Mouse (Mus musculus) lung, embryonic 15.5 days (tissue): ENCODE measurements around the gene Clic6. TPM values are rescaled to one million over a fixed set of nuclear protein-coding genes. Genes with fewer than 3 reads are reported as not detected.

Experiments
- ATAC-seq: fragments of 200-750 bp; cut with Nextera tagmentation; 2 replicates; pipeline ENCODE4 v1.8.0; 2017; ENCODE audit warnings: moderate number of reproducible peaks, borderline replicate concordance; ENCODE audit not compliant: low FRiP score, low TSS enrichment; ENCODE audit errors: extremely low read depth
- H3K27ac ChIP-seq: fragments of 300-500 bp; sonication (generic); 2 replicates; pipeline ENCODE4 v1.5.1; 2015; ENCODE audit warnings: moderate library complexity, mild to moderate bottlenecking, inconsistent platforms
- H3K27me3 ChIP-seq: fragments of 300-500 bp; sonication (generic); 2 replicates; pipeline ENCODE4 v1.6.1; 2015; ENCODE audit warnings: inconsistent platforms
- H3K36me3 ChIP-seq: fragments of 300-500 bp; sonication (generic); 2 replicates; pipeline ENCODE4 v1.6.1; 2015; ENCODE audit warnings: inconsistent platforms
- H3K4me1 ChIP-seq: fragments of 300-500 bp; sonication (generic); 2 replicates; pipeline ENCODE4 v1.6.1; 2015; ENCODE audit warnings: inconsistent platforms
- H3K4me2 ChIP-seq: fragments of 300-500 bp; sonication (generic); 2 replicates; pipeline ENCODE4 v1.6.1; 2015; ENCODE audit warnings: inconsistent platforms, mild to moderate bottlenecking, moderate library complexity
- H3K4me3 ChIP-seq: fragments of 300-500 bp; sonication (generic); 2 replicates; pipeline ENCODE4 v1.5.1; 2015; ENCODE audit warnings: mild to moderate bottlenecking, inconsistent platforms
- H3K9ac ChIP-seq: fragments of 300-500 bp; sonication (generic); 2 replicates; pipeline ENCODE4 v1.6.1; 2015; ENCODE audit warnings: inconsistent platforms
- H3K9me3 ChIP-seq: fragments of 300-500 bp; sonication (generic); 2 replicates; pipeline ENCODE4 v1.6.1; 2016; ENCODE audit warnings: inconsistent platforms
- WGBS: fragments of 180-500 bp; shearing (Covaris S2); methylation state at CpG from one replicate; pipeline ENCODE4 v1.1.7; 2015; 5-methylcytosine and 5-hydroxymethylcytosine counted together
- polyA plus RNA-seq: library from polyadenylated mRNA; unstranded; fragments of >200 nt; fragmentation: Nextera tagmentation; extraction: Ambion mirVana; gene quantifications from 2 replicates; pipeline ENCODE4 v1.2.1, GENCODE M21; 2015

Gene Clic6
- 22.1 and 22.2 TPM in 2 replicates for polyA plus RNA-seq

DNA sequence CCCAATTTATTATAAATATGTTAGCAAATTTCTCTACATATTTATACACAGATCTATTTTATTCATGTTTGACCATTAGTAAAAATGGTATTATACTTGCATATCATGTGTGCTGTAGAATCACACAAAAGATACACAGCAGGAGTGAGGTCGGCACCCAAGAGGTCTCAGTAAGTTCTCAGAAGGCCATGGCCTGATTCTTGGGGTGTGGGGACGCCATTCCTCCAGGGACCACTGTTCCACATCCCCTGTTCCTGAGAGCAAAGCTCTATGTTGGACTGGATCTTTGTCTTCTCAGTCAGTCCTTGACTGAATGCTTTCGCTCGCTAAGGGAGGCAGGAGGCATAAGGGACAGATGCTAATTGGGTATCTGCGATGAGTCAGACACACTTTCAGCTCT lies at the start of gene Clic6:
Clic6 (plus strand) TSS at position 301 of the 400 bp plus-strand sequence.
- H3K9me3 ChIP-seq, result no peaks in the 10 kb centered on the region
- no peaks in the 10 kb centered on the region for H3K36me3 ChIP-seq
- no peak within 1 kb of the TSS for H3K27ac ChIP-seq
- no peak within 1 kb of the TSS for H3K4me2 ChIP-seq
- no peak for ATAC-seq
- 87% methylated on average over 5 of the region's 5 CpGs for WGBS
- H3K4me3 ChIP-seq, result no peak within 1 kb of the TSS
- no peaks in the 10 kb centered on the region; the same call in 1 of the 2 replicates for H3K4me1 ChIP-seq
- peaks cover under 1% of the 10 kb centered on the region; the same call in 1 of the 2 replicates for H3K27me3 ChIP-seq
- no peak within 1 kb of the TSS for H3K9ac ChIP-seq

- no peaks in the 10 kb centered on the region for H3K27me3 ChIP-seq
- no peak for ATAC-seq
- H3K27ac ChIP-seq, result no peak overlapping the region
- WGBS, result 70% methylated on average over 2 of the region's 2 CpGs
- no peak overlapping the region for H3K4me2 ChIP-seq
- no peak overlapping the region for H3K4me3 ChIP-seq
- H3K9me3 ChIP-seq, result no peaks in the 10 kb centered on the region
- H3K36me3 ChIP-seq, result no peaks in the 10 kb centered on the region
- peaks cover 25% of the 10 kb centered on the region for H3K4me1 ChIP-seq
- no peak overlapping the region for H3K9ac ChIP-seq
Observed at GRCm38 (mm10) chr16:92439775-92440174, 45.8 kb upstream of the Clic6 start.

DNA sequence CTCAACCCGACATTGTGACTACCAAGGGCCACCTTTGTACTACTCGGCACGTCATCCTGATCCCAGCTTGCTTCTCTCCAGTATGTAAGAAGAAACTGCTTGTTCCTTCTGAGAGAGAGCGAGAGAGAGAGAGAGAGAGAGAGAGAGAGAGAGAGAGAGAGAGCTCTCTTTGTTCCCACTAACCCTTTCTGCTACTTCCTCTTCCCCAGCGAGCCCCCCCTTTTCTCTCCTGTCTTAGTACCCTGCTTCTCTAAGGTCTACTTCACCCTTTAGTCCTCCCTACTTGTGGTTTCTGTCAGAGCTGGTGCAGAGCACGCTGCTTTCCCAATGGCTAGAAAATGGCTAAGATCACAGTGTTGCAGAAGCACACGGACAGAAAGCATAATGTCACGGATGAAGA lies 45.3 kb upstream of the Clic6 start:
- no peaks in the 10 kb centered on the region for H3K9me3 ChIP-seq
- WGBS, result 71% methylated on average over 8 of the region's 8 CpGs
- no peak overlapping the region for H3K27ac ChIP-seq
- no peaks in the 10 kb centered on the region for H3K27me3 ChIP-seq
- ATAC-seq, result no peak
- H3K4me2 ChIP-seq, result no peak overlapping the region
- H3K9ac ChIP-seq, result no peak overlapping the region
- peaks cover 25% of the 10 kb centered on the region for H3K4me1 ChIP-seq
- no peak overlapping the region for H3K4me3 ChIP-seq
- no peaks in the 10 kb centered on the region for H3K36me3 ChIP-seq

GRCm38 (mm10) chr16:92441203-92441602 lies 44.3 kb upstream of the Clic6 start:
- Histone ChIP-seq H3K36me3 (no peaks in the 10 kb centered on the region), H3K27me3 (no peaks in the 10 kb centered on the region), H3K4me2 (no peak overlapping the region), H3K27ac (no peak overlapping the region), H3K9ac (no peak overlapping the region), H3K9me3 (no peaks in the 10 kb centered on the region), H3K4me3 (no peak overlapping the region), H3K4me1 (peaks cover 25% of the 10 kb centered on the region)
- WGBS, result 81% methylated on average over 3 of the region's 3 CpGs
- ATAC-seq, result no peak

- no peaks in the 10 kb centered on the region for H3K27me3 ChIP-seq
- peaks cover 25% of the 10 kb centered on the region for H3K4me1 ChIP-seq
- no peak overlapping the region for H3K9ac ChIP-seq
- ATAC-seq, result no peak
- no peak overlapping the region for H3K4me3 ChIP-seq
- 84% methylated on average over 11 of the region's 11 CpGs for WGBS
- H3K36me3 ChIP-seq, result no peaks in the 10 kb centered on the region
- H3K9me3 ChIP-seq, result no peaks in the 10 kb centered on the region
- H3K27ac ChIP-seq, result no peak overlapping the region
- H3K4me2 ChIP-seq, result no peak overlapping the region
Observed at GRCm38 (mm10) chr16:92442150-92442549, 43.4 kb upstream of the Clic6 start.

DNA sequence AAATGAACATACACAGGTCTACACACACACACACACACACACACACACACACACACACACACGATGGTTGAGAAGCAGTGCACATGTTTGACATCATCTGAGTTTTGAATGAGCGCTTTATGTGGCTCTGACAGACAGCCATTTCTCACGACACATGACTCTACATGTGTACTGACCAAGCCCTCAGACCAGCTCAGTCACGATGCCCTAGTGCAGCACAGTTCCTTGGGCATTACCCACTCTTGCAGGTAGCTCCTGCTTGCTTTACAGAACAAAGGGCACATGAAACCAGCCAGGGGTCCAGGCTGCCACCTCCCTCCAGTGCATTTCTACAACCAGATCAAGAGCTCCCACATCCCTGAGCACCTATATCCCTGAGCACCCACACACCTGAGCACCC lies 42.6 kb upstream of the Clic6 start:
- Histone ChIP-seq H3K4me2 (no peak overlapping the region), H3K27me3 (no peaks in the 10 kb centered on the region), H3K4me3 (no peak overlapping the region), H3K9me3 (no peaks in the 10 kb centered on the region), H3K4me1 (peaks cover 25% of the 10 kb centered on the region), H3K9ac (no peak overlapping the region), H3K27ac (peak overlapping the region; percentile 70; the same call in 1 of the 2 replicates), H3K36me3 (no peaks in the 10 kb centered on the region)
- WGBS, result 79% methylated on average over 4 of the region's 4 CpGs
- no peak for ATAC-seq

GRCm38 (mm10) chr16:92443644-92444113 lies 41.9 kb upstream of the Clic6 start:
- Histone ChIP-seq H3K4me1 (peaks cover 25% of the 10 kb centered on the region), H3K4me2 (no peak overlapping the region), H3K9me3 (no peaks in the 10 kb centered on the region), H3K4me3 (no peak overlapping the region), H3K27me3 (no peaks in the 10 kb centered on the region), H3K9ac (no peak overlapping the region), H3K27ac (peak overlapping the region; percentile 70), H3K36me3 (no peaks in the 10 kb centered on the region)
- ATAC-seq, result peak; percentile 50
- WGBS, result 16% methylated on average over 13 of the region's 13 CpGs

- WGBS, result 58% methylated on average over 10 of the region's 10 CpGs
- H3K36me3 ChIP-seq, result no peaks in the 10 kb centered on the region
- no peak overlapping the region for H3K4me3 ChIP-seq
- H3K9ac ChIP-seq, result no peak overlapping the region
- no peak for ATAC-seq
- H3K4me1 ChIP-seq, result peaks cover 28% of the 10 kb centered on the region
- H3K27ac ChIP-seq, result no peak overlapping the region
- H3K9me3 ChIP-seq, result no peaks in the 10 kb centered on the region
- no peak overlapping the region for H3K4me2 ChIP-seq
- H3K27me3 ChIP-seq, result no peaks in the 10 kb centered on the region
Observed at GRCm38 (mm10) chr16:92445377-92445776, 40.2 kb upstream of the Clic6 start.

GRCm38 (mm10) chr16:92449080-92449479 lies 36.5 kb upstream of the Clic6 start:
- WGBS, result 90% methylated on average over 14 of the region's 14 CpGs
- H3K27me3 ChIP-seq, result no peaks in the 10 kb centered on the region
- peaks cover 29% of the 10 kb centered on the region for H3K4me1 ChIP-seq
- no peaks in the 10 kb centered on the region for H3K9me3 ChIP-seq
- ATAC-seq, result no peak
- no peak overlapping the region for H3K4me2 ChIP-seq
- H3K27ac ChIP-seq, result no peak overlapping the region
- no peak overlapping the region for H3K4me3 ChIP-seq
- no peaks in the 10 kb centered on the region for H3K36me3 ChIP-seq
- H3K9ac ChIP-seq, result no peak overlapping the region

GRCm38 (mm10) chr16:92450331-92450730 lies 35.2 kb upstream of the Clic6 start:
- WGBS, result 84% methylated on average over 8 of the region's 8 CpGs
- H3K9me3 ChIP-seq, result no peaks in the 10 kb centered on the region
- no peak overlapping the region for H3K9ac ChIP-seq
- peaks cover 31% of the 10 kb centered on the region for H3K4me1 ChIP-seq
- no peak overlapping the region for H3K4me2 ChIP-seq
- H3K4me3 ChIP-seq, result no peak overlapping the region
- ATAC-seq, result no peak
- H3K27me3 ChIP-seq, result no peaks in the 10 kb centered on the region
- no peak overlapping the region for H3K27ac ChIP-seq
- no peaks in the 10 kb centered on the region for H3K36me3 ChIP-seq

DNA sequence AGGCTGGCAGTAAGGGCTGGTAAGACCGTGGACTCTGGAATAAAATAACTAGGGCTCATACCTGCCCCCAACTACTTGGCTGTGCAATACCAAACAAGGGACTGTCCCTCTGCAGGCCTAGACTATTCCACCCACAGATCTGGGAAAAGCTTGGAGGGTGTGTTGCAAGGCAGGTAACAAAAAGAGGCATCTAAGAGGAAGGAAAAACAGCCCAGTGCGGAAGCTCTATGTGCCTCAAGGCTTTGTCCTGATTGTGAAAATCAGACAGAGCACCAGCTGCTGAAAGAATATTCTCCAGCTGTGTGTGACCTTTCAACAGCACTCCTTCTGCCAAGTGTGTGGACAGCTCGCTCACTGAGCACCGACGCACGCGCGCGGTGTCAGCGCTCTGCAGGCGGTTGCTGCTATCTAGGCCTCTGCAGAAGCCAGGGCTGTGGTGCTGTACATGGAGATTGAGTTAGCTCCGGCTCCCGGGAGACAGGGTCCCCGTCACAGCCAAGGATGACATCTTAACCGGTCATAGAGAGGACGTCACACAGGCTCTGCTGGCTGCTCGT lies 33.9 kb upstream of the Clic6 start:
- H3K4me1 ChIP-seq, result peaks cover 31% of the 10 kb centered on the region

GRCm38 (mm10) chr16:92452609-92453008 lies 32.9 kb upstream of the Clic6 start:
- WGBS, result 54% methylated on average over 8 of the region's 8 CpGs
- Histone ChIP-seq H3K4me2 (no peak overlapping the region), H3K27ac (no peak overlapping the region), H3K36me3 (no peaks in the 10 kb centered on the region), H3K27me3 (no peaks in the 10 kb centered on the region), H3K9me3 (no peaks in the 10 kb centered on the region), H3K4me1 (peaks cover 31% of the 10 kb centered on the region), H3K4me3 (no peak overlapping the region), H3K9ac (no peak overlapping the region)
- no peak for ATAC-seq

More for the DNA sequence above, 33.9 kb upstream of the Clic6 start:
- no peaks in the 10 kb centered on the region for H3K27me3 ChIP-seq
- no peak overlapping the region for H3K4me3 ChIP-seq
- peak; percentile 86 for ATAC-seq
- no peak overlapping the region for H3K9ac ChIP-seq
- no peaks in the 10 kb centered on the region for H3K36me3 ChIP-seq
- no peaks in the 10 kb centered on the region for H3K9me3 ChIP-seq
- WGBS, result 65% methylated on average over 17 of the region's 17 CpGs
- H3K4me2 ChIP-seq, result no peak overlapping the region
- H3K27ac ChIP-seq, result no peak overlapping the region

- Histone ChIP-seq H3K9ac (no peak overlapping the region), H3K27ac (no peak overlapping the region), H3K4me2 (no peak overlapping the region), H3K9me3 (no peaks in the 10 kb centered on the region), H3K4me3 (no peak overlapping the region), H3K4me1 (peaks cover 31% of the 10 kb centered on the region), H3K27me3 (no peaks in the 10 kb centered on the region), H3K36me3 (no peaks in the 10 kb centered on the region)
- no peak for ATAC-seq
- 85% methylated on average over 7 of the region's 7 CpGs for WGBS
Observed at GRCm38 (mm10) chr16:92454002-92454401, 31.5 kb upstream of the Clic6 start.
